Mouse (Mus musculus) midbrain, embryonic 15.5 days (tissue): ENCODE measurements at regions not wholly inside any gene's neighbourhood (a gene's known extent, or its start where the extent isn't known, plus 50 kb on each side); places are given as distances from the start of the nearest gene placed in this dataset.
A peak's percentile ranks its signal among the peaks of the same experiment; 100 is the strongest.

ENCODE experiments used
- ATAC-seq: fragments of 200-750 bp; cut with Nextera tagmentation; replicated peaks from 2 replicates; pipeline ENCODE4 v1.8.0; 2017; ENCODE audit warnings: moderate TSS enrichment
- H3K27ac ChIP-seq: fragments of 300-500 bp; sonication (generic); 2 replicates; pipeline ENCODE4 v1.5.1; 2015; ENCODE audit warnings: mild to moderate bottlenecking, inconsistent platforms
- H3K27me3 ChIP-seq: fragments of 300-500 bp; sonication (generic); replicated peaks from 2 replicates; pipeline ENCODE4 v1.6.1; 2015; ENCODE audit warnings: inconsistent platforms
- H3K36me3 ChIP-seq: fragments of 300-500 bp; sonication (generic); replicated peaks from 2 replicates; pipeline ENCODE4 v1.6.1; 2015; ENCODE audit warnings: inconsistent platforms
- H3K4me1 ChIP-seq: fragments of 300-500 bp; sonication (generic); 2 replicates; pipeline ENCODE4 v1.6.1; 2015; ENCODE audit warnings: inconsistent platforms
- H3K4me2 ChIP-seq: fragments of 300-500 bp; sonication (generic); 2 replicates; pipeline ENCODE4 v1.6.1; 2015; ENCODE audit warnings: inconsistent platforms, mild to moderate bottlenecking, moderate library complexity
- H3K4me3 ChIP-seq: fragments of 300-500 bp; sonication (generic); 2 replicates; pipeline ENCODE4 v1.5.1; 2015; ENCODE audit warnings: mild to moderate bottlenecking, inconsistent platforms
- H3K9ac ChIP-seq: fragments of 300-500 bp; sonication (generic); 2 replicates; pipeline ENCODE4 v1.6.1; 2015; ENCODE audit warnings: mild to moderate bottlenecking, inconsistent platforms
- H3K9me3 ChIP-seq: fragments of 300-500 bp; sonication (generic); 2 replicates; pipeline ENCODE4 v1.6.1; 2016; ENCODE audit warnings: inconsistent platforms
- WGBS: fragments of 180-500 bp; shearing (Covaris S2); methylation state at CpG from one replicate; pipeline ENCODE4 v1.1.7; 2015; ENCODE audit warnings: mixed read lengths; 5-methylcytosine and 5-hydroxymethylcytosine counted together

DNA sequence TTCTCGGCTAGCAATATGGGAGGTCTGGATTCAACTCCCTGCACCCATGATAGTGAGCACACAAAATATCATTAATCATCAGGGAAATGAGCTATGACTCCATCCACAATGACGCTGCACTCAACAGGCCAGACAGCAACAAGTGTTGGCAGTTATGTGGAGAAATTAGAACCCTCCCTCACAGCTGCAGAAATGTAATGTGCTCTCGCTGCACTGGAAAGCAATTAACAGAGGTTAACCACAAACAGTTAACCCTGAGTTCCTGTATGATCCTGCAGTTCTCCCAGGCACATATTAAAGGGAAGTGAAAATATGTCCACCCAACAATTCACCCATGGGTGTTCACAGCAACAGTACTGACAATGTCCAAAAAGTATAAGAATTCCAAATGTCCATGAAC is 54.0 kb upstream of the Jade2 start:
- no peak for ATAC-seq
- WGBS: 89% methylated on average over 3 of the region's 3 CpGs
- Histone ChIP-seq H3K4me3 (no peak overlapping the region), H3K4me1 (peaks cover 8% of the 10 kb centered on the region), H3K9me3 (no peaks in the 10 kb centered on the region), H3K4me2 (no peak overlapping the region), H3K9ac (no peak overlapping the region), H3K36me3 (no peaks in the 10 kb centered on the region), H3K27ac (no peak overlapping the region), H3K27me3 (no peaks in the 10 kb centered on the region)

DNA sequence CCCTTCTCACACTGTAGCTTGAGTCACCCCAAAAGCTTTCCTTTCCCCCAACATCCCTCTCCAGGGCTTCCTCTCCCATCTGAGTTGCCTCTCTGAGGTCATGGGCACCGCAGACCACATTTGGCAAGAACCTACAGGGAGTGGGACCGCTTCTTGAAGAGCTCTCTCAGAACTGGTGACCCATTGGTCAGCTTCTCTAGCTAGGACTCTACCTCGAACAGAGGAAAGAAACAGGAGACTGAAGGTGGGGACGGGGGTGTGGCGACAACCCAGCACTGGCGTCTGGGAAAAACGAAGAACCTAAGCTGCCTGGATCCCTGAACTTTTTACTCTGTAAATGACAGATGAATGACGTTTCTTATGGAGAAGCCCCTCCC is 51.8 kb upstream of the Cdkn2aipnl start:
- no peaks in the 10 kb centered on the region for H3K9me3 ChIP-seq
- H3K4me2 ChIP-seq: peak overlapping the region; percentile 48
- no peak overlapping the region for H3K4me3 ChIP-seq
- H3K27ac ChIP-seq: no peak overlapping the region
- no peak overlapping the region for H3K9ac ChIP-seq
- no peaks in the 10 kb centered on the region for H3K36me3 ChIP-seq
- H3K27me3 ChIP-seq: no peaks in the 10 kb centered on the region
- H3K4me1 ChIP-seq: peaks cover 11% of the 10 kb centered on the region
- ATAC-seq: no peak
- WGBS: 25% methylated on average over 8 of the region's 8 CpGs

DNA sequence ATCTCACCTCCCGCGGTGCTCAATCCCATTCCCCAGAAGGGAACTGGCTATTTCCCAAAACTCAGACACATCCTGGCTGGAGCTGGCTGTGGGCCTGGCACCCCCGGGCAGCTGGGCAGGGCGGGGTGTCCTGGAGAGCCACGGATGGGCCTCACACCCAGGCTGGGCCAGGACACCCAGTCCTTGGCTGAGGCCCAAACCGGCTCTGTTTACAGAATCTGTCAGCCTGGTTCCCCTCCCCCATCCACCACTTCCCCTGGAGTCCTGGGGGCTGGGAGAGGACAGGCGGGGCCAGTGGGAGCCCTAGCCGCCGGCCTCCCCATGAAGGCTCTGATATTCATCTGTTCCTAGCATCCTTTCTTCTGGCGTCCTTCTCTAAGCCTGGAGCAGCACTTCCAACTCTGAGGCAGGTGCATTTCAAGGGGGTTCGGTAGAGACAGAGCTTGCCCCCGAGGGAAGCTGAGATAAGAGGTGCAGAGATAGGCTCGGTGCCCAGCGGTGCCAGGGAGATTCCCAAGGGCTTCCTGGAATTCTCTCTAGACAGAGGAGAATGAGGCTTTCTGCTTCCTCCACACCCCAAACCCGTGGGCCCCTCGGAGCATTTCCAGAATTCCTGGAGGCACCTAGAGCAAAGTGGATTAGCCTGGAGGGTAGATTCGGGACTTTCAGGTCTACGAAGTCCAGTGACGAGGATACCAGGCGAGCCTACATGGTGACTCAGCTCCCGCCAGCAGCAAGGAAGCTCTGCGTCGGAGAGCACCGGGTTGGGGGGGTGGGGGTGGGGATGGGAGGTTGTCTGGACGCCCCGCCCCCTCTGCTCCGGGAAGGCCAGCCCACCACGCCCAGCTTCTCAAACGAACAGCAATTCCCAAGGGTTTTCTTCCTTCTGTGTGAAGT is 51.2 kb upstream of the Cdkn2aipnl start:
- no peak overlapping the region for H3K9ac ChIP-seq
- 0 out of 2 replicates have a peak overlapping the region, but pooled peaks have one; percentile 5 for H3K27ac ChIP-seq
- H3K9me3 ChIP-seq: no peaks in the 10 kb centered on the region
- peak overlapping the region; percentile 19 for H3K4me3 ChIP-seq
- H3K27me3 ChIP-seq: no peaks in the 10 kb centered on the region
- WGBS: 3% methylated on average over 27 of the region's 29 CpGs
- no peaks in the 10 kb centered on the region for H3K36me3 ChIP-seq
- peak; percentile 62 for ATAC-seq
- H3K4me1 ChIP-seq: peaks cover 11% of the 10 kb centered on the region
- peak overlapping the region; percentile 48 for H3K4me2 ChIP-seq
